Mouse (Mus musculus): ENCODE measurements around the gene Aco1. TPM values are rescaled to one million over a fixed set of nuclear protein-coding genes. Genes with fewer than 3 reads are reported as not detected.

Aco1 gene
- polyA plus RNA-seq, 1 experiment from 2014 or later = 77.7 TPM

- Histone ChIP-seq H3K27ac (no peak overlapping the region), H3K9ac (no peak overlapping the region), H3K4me1 (peaks cover 14% of the 10 kb centered on the region; the same call in 1 of the 2 replicates), H3K36me3 (peaks cover 23% of the 10 kb centered on the region), H3K9me3 (replicated peaks) (no peaks in the 10 kb centered on the region), H3K4me2 (no peak overlapping the region), H3K27me3 (no peaks in the 10 kb centered on the region), H3K4me3 (replicated peaks) (no peak overlapping the region)
- 94% methylated on average over 8 of the region's 8 CpGs for WGBS
- no peak for ATAC-seq (replicated peaks; ENCODE audit: low FRiP score)
Measured at GRCm38 (mm10) chr4:40160591-40161434, 17.9 kb downstream of the Aco1 start.

GRCm38 (mm10) chr4:40163646-40164045 lies 20.8 kb downstream of the Aco1 start:
- Histone ChIP-seq H3K36me3 (peaks cover 50% of the 10 kb centered on the region), H3K9me3 (replicated peaks) (no peaks in the 10 kb centered on the region), H3K4me2 (no peak overlapping the region), H3K4me3 (replicated peaks) (no peak overlapping the region), H3K4me1 (no peaks in the 10 kb centered on the region), H3K27me3 (no peaks in the 10 kb centered on the region), H3K27ac (no peak overlapping the region), H3K9ac (no peak overlapping the region)
- 80% methylated on average over 10 of the region's 10 CpGs for WGBS
- no peak for ATAC-seq (replicated peaks; ENCODE audit: low FRiP score)

GRCm38 (mm10) chr4:40171477-40171876 lies 28.6 kb downstream of the Aco1 start:
- Histone ChIP-seq H3K27ac (no peak overlapping the region), H3K4me1 (no peaks in the 10 kb centered on the region), H3K9ac (no peak overlapping the region), H3K36me3 (peaks cover 57% of the 10 kb centered on the region), H3K4me2 (no peak overlapping the region), H3K9me3 (replicated peaks) (no peaks in the 10 kb centered on the region), H3K27me3 (no peaks in the 10 kb centered on the region), H3K4me3 (replicated peaks) (no peak overlapping the region)
- no peak for ATAC-seq (replicated peaks; ENCODE audit: low FRiP score)
- 91% methylated on average over 4 of the region's 4 CpGs for WGBS

GRCm38 (mm10) chr4:40172336-40172735 lies 29.5 kb downstream of the Aco1 start:
- H3K27ac ChIP-seq = no peak overlapping the region
- H3K4me1 ChIP-seq = no peaks in the 10 kb centered on the region
- H3K9ac ChIP-seq = no peak overlapping the region
- ATAC-seq (replicated peaks; ENCODE audit: low FRiP score) = no peak
- 89% methylated on average over 2 of the region's 2 CpGs for WGBS
- H3K4me2 ChIP-seq = no peak overlapping the region
- no peaks in the 10 kb centered on the region for H3K9me3 ChIP-seq (replicated peaks)
- H3K27me3 ChIP-seq = no peaks in the 10 kb centered on the region
- no peak overlapping the region for H3K4me3 ChIP-seq (replicated peaks)
- H3K36me3 ChIP-seq = peaks cover 52% of the 10 kb centered on the region

GRCm38 (mm10) chr4:40174321-40174720 lies 31.4 kb downstream of the Aco1 start:
- H3K36me3 ChIP-seq = peaks cover 53% of the 10 kb centered on the region
- H3K9ac ChIP-seq = no peak overlapping the region
- no peaks in the 10 kb centered on the region for H3K27me3 ChIP-seq
- no peak overlapping the region for H3K27ac ChIP-seq
- no peak for ATAC-seq (replicated peaks; ENCODE audit: low FRiP score)
- no peaks in the 10 kb centered on the region for H3K9me3 ChIP-seq (replicated peaks)
- 55% methylated on average over 4 of the region's 4 CpGs for WGBS
- no peaks in the 10 kb centered on the region for H3K4me1 ChIP-seq
- H3K4me3 ChIP-seq (replicated peaks) = no peak overlapping the region
- H3K4me2 ChIP-seq = no peak overlapping the region

GRCm38 (mm10) chr4:40178584-40178983 lies 35.7 kb downstream of the Aco1 start:
- no peak for ATAC-seq (replicated peaks; ENCODE audit: low FRiP score)
- Histone ChIP-seq H3K9me3 (replicated peaks) (no peaks in the 10 kb centered on the region), H3K4me2 (no peak overlapping the region), H3K4me1 (no peaks in the 10 kb centered on the region), H3K4me3 (replicated peaks) (no peak overlapping the region), H3K27me3 (no peaks in the 10 kb centered on the region), H3K9ac (no peak overlapping the region), H3K27ac (no peak overlapping the region), H3K36me3 (peaks cover 82% of the 10 kb centered on the region)
- WGBS = 92% methylated on average over 17 of the region's 17 CpGs

GRCm38 (mm10) chr4:40180046-40180445 lies 37.2 kb downstream of the Aco1 start:
- Histone ChIP-seq H3K27me3 (no peaks in the 10 kb centered on the region), H3K9ac (no peak overlapping the region), H3K4me1 (no peaks in the 10 kb centered on the region), H3K36me3 (peaks cover 88% of the 10 kb centered on the region), H3K27ac (no peak overlapping the region), H3K4me2 (no peak overlapping the region), H3K4me3 (replicated peaks) (no peak overlapping the region), H3K9me3 (replicated peaks) (no peaks in the 10 kb centered on the region)
- WGBS = 90% methylated on average over 6 of the region's 6 CpGs
- ATAC-seq (replicated peaks; ENCODE audit: low FRiP score) = no peak

GRCm38 (mm10) chr4:40181681-40182080 lies 38.8 kb downstream of the Aco1 start:
- Histone ChIP-seq H3K27ac (0 out of 2 replicates have a peak overlapping the region, but pooled peaks have one; percentile 27), H3K4me3 (replicated peaks) (no peak overlapping the region), H3K4me1 (no peaks in the 10 kb centered on the region), H3K9me3 (replicated peaks) (no peaks in the 10 kb centered on the region), H3K27me3 (no peaks in the 10 kb centered on the region), H3K4me2 (no peak overlapping the region), H3K9ac (no peak overlapping the region), H3K36me3 (peaks cover 88% of the 10 kb centered on the region)
- peak; percentile 74; the same call in 1 of the 2 replicates for ATAC-seq (replicated peaks; ENCODE audit: low FRiP score)
- WGBS = 92% methylated on average over 8 of the region's 8 CpGs

- Histone ChIP-seq H3K4me2 (no peak overlapping the region), H3K27me3 (no peaks in the 10 kb centered on the region), H3K9me3 (replicated peaks) (no peaks in the 10 kb centered on the region), H3K9ac (no peak overlapping the region), H3K27ac (no peak overlapping the region), H3K36me3 (peaks cover 94% of the 10 kb centered on the region), H3K4me3 (replicated peaks) (no peak overlapping the region), H3K4me1 (no peaks in the 10 kb centered on the region)
- peak; percentile 60; the same call in 1 of the 2 replicates for ATAC-seq (replicated peaks; ENCODE audit: low FRiP score)
- 51% methylated on average over 14 of the region's 14 CpGs for WGBS
Measured at GRCm38 (mm10) chr4:40182651-40183320, 39.9 kb downstream of the Aco1 start.

- Histone ChIP-seq H3K4me3 (replicated peaks) (no peak overlapping the region), H3K9ac (no peak overlapping the region), H3K27me3 (no peaks in the 10 kb centered on the region), H3K4me2 (no peak overlapping the region), H3K27ac (no peak overlapping the region), H3K4me1 (no peaks in the 10 kb centered on the region), H3K36me3 (peaks cover 94% of the 10 kb centered on the region), H3K9me3 (replicated peaks) (no peaks in the 10 kb centered on the region)
- no peak for ATAC-seq (replicated peaks; ENCODE audit: low FRiP score)
- WGBS = 94% methylated on average over 6 of the region's 6 CpGs
Measured at GRCm38 (mm10) chr4:40183781-40184180, 40.9 kb downstream of the Aco1 start.

GRCm38 (mm10) chr4:40184470-40184869 lies 41.6 kb downstream of the Aco1 start:
- 74% methylated on average over 5 of the region's 5 CpGs for WGBS
- H3K27me3 ChIP-seq = no peaks in the 10 kb centered on the region
- H3K4me2 ChIP-seq = no peak overlapping the region
- H3K4me3 ChIP-seq (replicated peaks) = no peak overlapping the region
- no peaks in the 10 kb centered on the region for H3K9me3 ChIP-seq (replicated peaks)
- no peak overlapping the region for H3K9ac ChIP-seq
- H3K36me3 ChIP-seq = peaks cover 96% of the 10 kb centered on the region
- ATAC-seq (replicated peaks; ENCODE audit: low FRiP score) = no peak
- no peaks in the 10 kb centered on the region for H3K4me1 ChIP-seq
- H3K27ac ChIP-seq = no peak overlapping the region

- no peaks in the 10 kb centered on the region for H3K4me1 ChIP-seq
- H3K9ac ChIP-seq = no peak overlapping the region
- no peaks in the 10 kb centered on the region for H3K27me3 ChIP-seq
- ATAC-seq (replicated peaks; ENCODE audit: low FRiP score) = no peak
- WGBS = 93% methylated on average over 7 of the region's 7 CpGs
- H3K4me2 ChIP-seq = no peak overlapping the region
- H3K4me3 ChIP-seq (replicated peaks) = no peak overlapping the region
- peaks cover 93% of the 10 kb centered on the region for H3K36me3 ChIP-seq
- H3K27ac ChIP-seq = no peak overlapping the region
- no peaks in the 10 kb centered on the region for H3K9me3 ChIP-seq (replicated peaks)
Measured at GRCm38 (mm10) chr4:40187956-40188355, 45.1 kb downstream of the Aco1 start.
